Mouse (Mus musculus) erythroblast, embryonic 14.5 days (primary cell): Measurements from ENCODE around the gene Rgl3.

Source experiments
- GATA1 ChIP-seq: IDR thresholded peaks from 2 replicates; pipeline ENCODE4 v1.6.1; 2012; ENCODE audit warnings: low read length, inconsistent platforms, mixed read lengths
- TAL1 ChIP-seq: IDR thresholded peaks from 3 replicates; pipeline ENCODE4 v1.6.1; 2012; ENCODE audit warnings: low read length, inconsistent platforms, mixed read lengths

DNA sequence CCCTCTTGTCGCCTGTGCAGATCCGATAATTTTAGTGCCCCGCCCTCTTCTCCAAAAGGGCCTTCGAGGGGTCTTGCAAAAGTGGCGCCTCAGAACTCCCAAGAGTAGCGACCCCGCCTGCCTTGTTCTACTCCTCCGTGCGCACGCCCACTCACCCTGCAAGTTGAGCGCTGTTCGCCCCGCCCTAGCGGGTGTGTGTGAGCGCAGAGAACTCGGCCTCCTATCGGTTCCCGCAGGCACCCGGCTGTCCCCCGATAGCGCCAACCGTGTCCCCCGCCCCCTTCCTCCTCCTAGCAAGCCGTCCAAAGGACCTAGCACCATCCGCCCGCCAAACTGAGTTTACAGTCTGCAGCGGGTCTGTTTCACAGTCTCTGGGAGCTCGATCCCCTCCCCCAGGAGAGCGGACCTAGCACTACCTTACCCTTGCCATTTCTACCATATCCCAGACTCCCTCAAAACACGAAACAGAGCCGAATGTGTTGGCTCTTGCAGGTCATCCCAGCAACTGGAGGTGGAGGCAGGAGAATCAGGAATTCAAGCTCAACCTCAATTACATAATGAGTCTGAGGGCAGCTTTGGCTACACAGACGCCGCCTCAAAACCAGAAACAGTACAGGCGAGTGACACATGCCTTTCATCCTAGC lies 26.7 kb downstream of the Rgl3 start:
- TF ChIP-seq TAL1 (peak; percentile 96), GATA1 (peak; percentile 92)
